Mouse (Mus musculus) ES-E14 (cell line): Measurements from ENCODE around the gene Ifnar1. TPM values are rescaled to one million over a fixed set of nuclear protein-coding genes. Genes with fewer than 3 reads are reported as not detected.

Source experiments
- DNase-seq: peaks from one replicate; pipeline ENCODE4 v3.0.0-alpha.2; 2013; ENCODE audit warnings: low read depth, low spot score
- H3K27ac ChIP-seq: 2 replicates; pipeline ENCODE4 v1.5.1; 2012; ENCODE audit warnings: low read depth, mild to moderate bottlenecking, low read length, moderate library complexity, mixed read lengths; ENCODE audit not compliant: poor library complexity, insufficient read depth, severe bottlenecking
- H3K36me3 ChIP-seq: 2 replicates; pipeline ENCODE4 v1.6.1; 2012; ENCODE audit warnings: mild to moderate bottlenecking, low read length, moderate library complexity, mixed read lengths; ENCODE audit not compliant: control insufficient read depth, poor library complexity, insufficient read depth, severe bottlenecking
- H3K4me1 ChIP-seq, 2 experiments: fragments of 150-350 bp in 1 of 2; sonication (generic) in 1 of 2; 2 replicates each; pipeline ENCODE4 v1.6.1; 2012; ENCODE audit warnings: low read length in 2 of 2, mild to moderate bottlenecking in 1 of 2, mixed read lengths in 1 of 2; ENCODE audit not compliant: control insufficient read depth in 2 of 2, insufficient read depth in 2 of 2, poor library complexity in 1 of 2
- H3K4me3 ChIP-seq, 2 experiments: fragments of 150-350 bp in 1 of 2; sonication (generic) in 1 of 2; 2 replicates each; pipeline ENCODE4 v1.5.1; 2012; ENCODE audit warnings: low read length in 2 of 2, low read depth in 1 of 2, mild to moderate bottlenecking in 1 of 2, mixed read lengths in 1 of 2; ENCODE audit not compliant: insufficient read depth in 1 of 2, poor library complexity in 1 of 2, severe bottlenecking in 1 of 2
- H3K9ac ChIP-seq: 2 replicates; pipeline ENCODE4 v1.6.1; 2012; ENCODE audit warnings: low read depth, mild to moderate bottlenecking, low read length, mixed read lengths; ENCODE audit not compliant: poor library complexity, insufficient read depth, severe bottlenecking
- H3K9me3 ChIP-seq: fragments of 150-350 bp; sonication (generic); 2 replicates; pipeline ENCODE4 v1.6.1; 2012; ENCODE audit warnings: low read depth, mild to moderate bottlenecking, low read length; ENCODE audit not compliant: control insufficient read depth, insufficient read depth
- CHD2 ChIP-seq: IDR thresholded peaks from 2 replicates; pipeline ENCODE4 v1.6.1; 2014; ENCODE audit warnings: mild to moderate bottlenecking, low read depth, low read length, inconsistent platforms
- HCFC1 ChIP-seq: IDR thresholded peaks from 2 replicates; pipeline ENCODE4 v1.6.1; 2012; ENCODE audit warnings: low read length, inconsistent platforms, borderline replicate concordance; ENCODE audit not compliant: insufficient read depth
- MAFK ChIP-seq: IDR thresholded peaks from 2 replicates; pipeline ENCODE4 v1.6.1; 2014; ENCODE audit warnings: mild to moderate bottlenecking, low read depth, low read length, inconsistent platforms; ENCODE audit not compliant: insufficient read depth
- ZC3H11A ChIP-seq: IDR thresholded peaks from 2 replicates; pipeline ENCODE4 v1.6.1; 2012; ENCODE audit warnings: low read depth, mild to moderate bottlenecking, inconsistent platforms, low read length, borderline replicate concordance
- ZNF384 ChIP-seq: IDR thresholded peaks from 2 replicates; pipeline ENCODE4 v1.6.1; 2012; ENCODE audit warnings: low read depth, low read length, inconsistent platforms
- in situ Hi-C, 2 experiments: fragments of 600-800 bp; cut with MboI; formaldehyde crosslinking; loops; one replicate each; pipeline ENCODE4 v1.15.1; 2025; ENCODE audit warnings: low sequenced_read_pairs in 2 of 2, inconsistent platforms in 1 of 2; ENCODE audit not compliant: unreplicated experiment in 2 of 2
- total RNA-seq: library from RNA; depleted of rRNA; stranded (reverse); fragments of 300-350 nt; gene quantifications from 2 replicates; pipeline ENCODE4 v1.2.3, GENCODE M21; 2012

Ifnar1 gene
- total RNA-seq, 1 experiment, result 42.2 TPM

DNA sequence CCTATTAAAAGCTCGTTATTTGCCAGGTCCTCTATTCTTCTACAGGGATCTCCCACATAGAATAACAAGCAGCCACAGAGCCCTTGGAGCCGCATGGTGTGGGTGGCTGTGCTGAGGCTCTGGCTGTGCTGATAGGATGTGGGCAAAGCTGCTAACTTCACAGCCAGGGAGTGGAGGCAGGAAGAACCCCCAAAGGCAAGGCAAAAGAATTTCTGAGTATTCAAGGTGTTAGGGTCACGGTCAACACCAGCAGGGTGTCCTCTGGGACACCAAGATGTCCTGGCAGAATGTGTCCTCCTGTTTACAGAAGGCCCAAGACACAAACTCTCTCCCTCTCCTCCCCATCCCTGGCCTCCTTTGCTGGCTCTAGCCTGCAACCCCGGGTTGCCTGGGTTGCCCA is 42.6 kb upstream of the Ifnar1 start:
- no peak for DNase-seq
- no peaks in the 10 kb centered on the region for H3K9me3 ChIP-seq
- no peaks in the 10 kb centered on the region for H3K36me3 ChIP-seq
- in situ Hi-C loops, result no loop called here
- no peaks in the 10 kb centered on the region for H3K4me1 ChIP-seq
- H3K27ac ChIP-seq, result no peak overlapping the region
- TF ChIP-seq CHD2 (no peak), HCFC1 (no peak), MAFK (no peak), ZC3H11A (no peak), ZNF384 (no peak)
- no peak overlapping the region for H3K9ac ChIP-seq
- H3K4me3 ChIP-seq, result no peak overlapping the region

DNA sequence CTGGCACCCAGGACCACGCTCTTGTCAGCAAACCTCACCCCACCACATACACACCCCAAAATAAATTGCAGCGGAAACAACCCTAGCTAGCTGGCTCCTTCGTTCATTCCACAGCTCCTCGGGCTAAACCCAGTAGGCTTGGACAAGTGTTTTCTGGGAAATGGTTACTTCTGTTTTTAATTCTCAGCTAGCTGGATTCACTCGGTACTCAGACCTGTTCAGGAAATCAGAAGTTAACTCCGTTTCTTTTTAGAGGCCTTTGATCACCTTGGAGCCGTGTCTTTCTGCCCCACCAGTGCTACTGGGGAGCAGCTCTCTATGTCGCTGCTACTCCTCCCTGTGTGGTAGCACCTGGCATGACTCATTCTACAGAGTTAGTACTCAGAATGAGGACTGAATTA is 41.8 kb upstream of the Ifnar1 start:
- no peak overlapping the region for H3K9ac ChIP-seq
- no peaks in the 10 kb centered on the region for H3K9me3 ChIP-seq
- DNase-seq, result no peak
- in situ Hi-C loops, result no loop called here
- no peaks in the 10 kb centered on the region for H3K36me3 ChIP-seq
- H3K4me1 ChIP-seq, result no peaks in the 10 kb centered on the region
- no peak overlapping the region for H3K27ac ChIP-seq
- H3K4me3 ChIP-seq, result no peak overlapping the region
- TF ChIP-seq ZC3H11A (no peak), CHD2 (no peak), ZNF384 (no peak), HCFC1 (no peak), MAFK (no peak)

DNA sequence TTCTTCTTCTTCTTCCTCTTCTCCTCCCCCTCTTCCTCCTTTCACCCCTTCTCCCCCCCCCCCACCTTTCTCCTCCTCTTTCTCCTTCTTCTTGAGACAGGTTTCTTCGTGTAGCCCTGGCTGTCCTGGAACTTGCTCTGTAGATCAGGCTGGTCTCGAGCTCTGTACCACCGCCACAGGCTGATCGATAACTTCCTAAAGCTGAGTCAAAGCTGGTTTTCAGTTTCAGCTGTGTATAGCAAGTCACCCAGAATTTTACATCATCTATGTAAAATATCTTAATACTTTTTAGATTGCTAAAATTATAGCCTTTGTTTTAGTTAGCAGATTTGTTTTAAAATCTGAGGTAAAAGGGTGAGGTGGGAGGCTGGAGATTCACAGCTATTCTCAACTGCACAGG is 40.2 kb upstream of the Ifnar1 start:
- in situ Hi-C loops, result no loop called here
- H3K9me3 ChIP-seq, result no peaks in the 10 kb centered on the region
- no peaks in the 10 kb centered on the region for H3K36me3 ChIP-seq
- DNase-seq, result no peak
- no peak overlapping the region for H3K4me3 ChIP-seq
- no peak overlapping the region for H3K27ac ChIP-seq
- H3K4me1 ChIP-seq, result no peaks in the 10 kb centered on the region
- TF ChIP-seq CHD2, result no peak
- no peak for TF ChIP-seq ZC3H11A
- TF ChIP-seq HCFC1, result no peak
- H3K9ac ChIP-seq, result no peak overlapping the region

GRCm38 (mm10) chr16:91445566-91445965 is 39.5 kb upstream of the Ifnar1 start:
- Histone ChIP-seq H3K27ac (no peak overlapping the region), H3K9me3 (no peaks in the 10 kb centered on the region), H3K9ac (no peak overlapping the region), H3K4me1 (no peaks in the 10 kb centered on the region), H3K4me3 (no peak overlapping the region), H3K36me3 (no peaks in the 10 kb centered on the region)
- no peak for DNase-seq
- in situ Hi-C loops, result no loop called here
- TF ChIP-seq ZNF384 (no peak), CHD2 (no peak), MAFK (no peak), ZC3H11A (no peak), HCFC1 (no peak)

GRCm38 (mm10) chr16:91446778-91447511 is 38.1 kb upstream of the Ifnar1 start:
- H3K9ac ChIP-seq, result no peak overlapping the region
- no peak for DNase-seq
- H3K9me3 ChIP-seq, result no peaks in the 10 kb centered on the region
- no peaks in the 10 kb centered on the region for H3K4me1 ChIP-seq
- H3K4me3 ChIP-seq, result no peak overlapping the region
- TF ChIP-seq ZNF384 (no peak), CHD2 (no peak), HCFC1 (no peak)
- no peak overlapping the region for H3K27ac ChIP-seq
- in situ Hi-C loops, result no loop called here
- H3K36me3 ChIP-seq, result no peaks in the 10 kb centered on the region
